Mouse (Mus musculus): ENCODE measurements around the gene Bmper. TPM values are rescaled to one million over a fixed set of nuclear protein-coding genes. Genes with fewer than 3 reads are reported as not detected.

The Bmper gene
- total RNA-seq, 2 experiments from 2014 or later = 3.2 to 4.6 TPM

- no peak for TF ChIP-seq CTCF (conservative IDR thresholded peaks at IDR 0.05)
- Histone ChIP-seq H3K4me3 (no peak overlapping the region), H3K27ac (no peak overlapping the region)
- no peak for DNase-seq (ENCODE audit: low spot score in 2 of 2)
Measured at GRCm38 (mm10) chr9:23284940-23285460, 62.1 kb downstream of the Bmper start.

DNA sequence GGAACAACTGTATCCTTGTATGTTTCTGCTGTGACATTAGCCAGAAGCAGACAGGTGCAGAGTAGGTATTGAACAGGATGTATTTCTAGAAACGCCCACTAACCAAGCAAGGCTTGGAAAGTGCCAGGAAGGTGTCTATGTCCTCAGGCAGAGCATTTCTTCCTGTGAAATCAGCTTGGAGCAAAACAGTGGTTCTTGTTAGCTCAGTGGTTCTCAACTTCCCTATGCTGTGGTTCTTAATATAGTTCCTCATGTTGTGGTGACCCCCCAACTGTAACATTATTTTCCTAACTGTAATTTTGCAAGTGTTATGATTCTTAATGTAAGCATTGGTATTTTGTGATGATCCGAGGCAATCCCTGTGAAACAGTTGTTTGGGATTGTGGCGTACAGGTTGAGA, 70.7 kb downstream of the Bmper start:
- TF ChIP-seq CTCF (conservative IDR thresholded peaks at IDR 0.05) = no peak
- no peak for DNase-seq (ENCODE audit: low spot score in 2 of 2)
- no peak overlapping the region for H3K4me3 ChIP-seq

GRCm38 (mm10) chr9:23295569-23295968, 72.7 kb downstream of the Bmper start:
- DNase-seq (ENCODE audit: low spot score in 2 of 2) = no peak
- no peak for TF ChIP-seq CTCF (conservative IDR thresholded peaks at IDR 0.05)
- H3K4me3 ChIP-seq = no peak overlapping the region
- no peak overlapping the region for H3K27ac ChIP-seq

More for the DNA sequence above, 70.7 kb downstream of the Bmper start:
- no peak overlapping the region for H3K27ac ChIP-seq

DNA sequence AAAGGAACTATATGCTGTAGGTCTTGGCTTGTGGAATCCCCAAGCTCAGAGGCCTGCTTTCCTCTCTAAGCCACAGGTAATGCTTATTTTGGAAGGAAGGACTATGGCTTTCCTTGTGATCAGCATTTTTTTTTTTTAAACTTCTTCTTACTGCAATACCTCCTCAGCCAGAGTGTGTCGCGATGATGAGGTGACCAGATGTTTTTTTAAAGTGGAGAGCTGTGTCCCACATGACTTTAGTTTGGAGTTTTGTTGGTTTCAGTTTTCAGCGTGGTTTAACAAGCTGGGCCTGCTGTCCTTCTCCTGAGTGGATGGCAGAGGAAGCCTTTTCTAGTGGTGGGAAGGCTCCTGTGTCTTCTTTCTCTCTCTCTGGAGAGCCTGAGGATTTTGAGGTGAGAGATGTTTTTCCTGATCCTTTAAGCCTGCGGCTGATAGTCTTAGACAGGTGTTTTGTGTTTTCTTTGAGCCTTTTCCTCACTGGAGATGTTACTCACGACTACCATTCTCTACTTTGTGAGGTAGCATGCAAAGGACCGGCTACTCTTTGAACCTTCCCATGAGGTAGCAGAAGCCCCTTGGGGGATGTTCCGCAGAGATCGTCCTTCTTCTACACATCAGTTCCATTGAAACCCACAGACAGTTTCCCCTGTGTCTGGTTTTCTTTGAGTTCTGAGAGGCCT, 74.8 kb downstream of the Bmper start:
- Histone ChIP-seq H3K27ac (no peak overlapping the region), H3K4me3 (no peak overlapping the region)
- no peak for DNase-seq (ENCODE audit: low spot score in 2 of 2)
- TF ChIP-seq CTCF (conservative IDR thresholded peaks at IDR 0.05) = no peak

GRCm38 (mm10) chr9:23300376-23300775, 77.5 kb downstream of the Bmper start:
- no peak overlapping the region for H3K4me3 ChIP-seq
- TF ChIP-seq CTCF (conservative IDR thresholded peaks at IDR 0.05) = no peak
- DNase-seq (ENCODE audit: low spot score in 2 of 2) = no peak
- H3K27ac ChIP-seq = no peak overlapping the region

DNA sequence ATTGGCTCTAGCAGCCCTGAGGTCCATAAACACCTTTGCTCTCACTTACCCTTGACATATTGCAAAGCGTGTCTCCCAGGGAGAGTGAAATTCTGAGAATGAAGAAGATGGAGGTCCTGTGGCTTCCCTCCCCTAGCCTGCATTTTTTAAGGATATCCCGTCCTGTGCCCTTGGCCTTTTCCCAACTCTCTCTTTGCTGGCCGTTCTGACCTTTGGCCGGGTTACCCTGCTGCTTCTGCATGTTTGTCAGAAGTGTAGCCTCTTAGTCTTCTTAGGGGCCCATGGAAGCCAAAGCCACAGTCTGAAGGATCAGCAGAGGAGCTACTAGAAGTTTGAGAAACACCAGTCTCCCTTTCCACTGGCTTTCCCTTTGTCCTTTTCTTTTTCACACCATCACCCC, 82.8 kb downstream of the Bmper start:
- H3K4me3 ChIP-seq = no peak overlapping the region
- TF ChIP-seq CTCF (conservative IDR thresholded peaks at IDR 0.05) = no peak
- no peak for DNase-seq (ENCODE audit: low spot score in 2 of 2)
- no peak overlapping the region for H3K27ac ChIP-seq

DNA sequence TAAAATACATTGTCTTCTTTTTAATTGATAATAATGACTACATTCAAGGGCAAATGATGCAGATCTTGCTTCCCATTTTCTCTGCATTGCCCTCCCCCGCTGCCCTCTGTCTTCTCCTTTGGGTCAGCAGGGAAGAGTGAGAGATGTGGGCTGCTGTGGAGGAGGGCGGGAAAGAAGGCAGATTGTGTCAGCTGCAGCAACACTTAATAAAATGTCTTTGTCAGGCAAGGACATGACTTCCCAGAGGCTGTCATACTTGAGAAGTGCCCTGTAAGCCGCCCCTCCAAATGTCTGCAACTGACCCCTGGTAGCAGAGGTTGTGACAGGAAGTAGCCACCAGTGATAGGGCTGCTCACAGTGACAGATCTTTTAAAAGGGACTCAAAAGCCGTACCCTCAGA, 83.3 kb downstream of the Bmper start:
- TF ChIP-seq CTCF (conservative IDR thresholded peaks at IDR 0.05) = no peak
- DNase-seq (ENCODE audit: low spot score in 2 of 2) = no peak
- no peak overlapping the region for H3K4me3 ChIP-seq
- H3K27ac ChIP-seq = no peak overlapping the region

DNA sequence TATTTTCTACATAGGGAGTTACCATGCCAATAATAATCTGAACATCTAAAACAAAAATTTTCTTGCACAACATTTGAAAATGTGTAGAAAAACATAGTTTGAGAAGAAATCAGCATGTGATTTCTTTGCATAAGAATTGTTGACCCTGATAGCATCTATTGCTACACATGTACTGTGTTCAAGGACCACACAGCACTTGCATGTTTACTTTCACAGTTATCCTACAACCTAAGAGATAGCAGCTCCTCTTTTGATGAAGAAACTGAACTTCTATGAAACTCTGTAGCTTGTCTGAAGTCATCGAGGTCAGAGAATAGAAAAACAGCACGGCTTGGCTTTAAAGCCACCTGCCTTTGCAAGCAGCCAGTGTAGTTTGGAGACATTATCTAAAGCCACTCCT, 85.0 kb downstream of the Bmper start:
- no peak overlapping the region for H3K27ac ChIP-seq
- no peak for DNase-seq (ENCODE audit: low spot score in 2 of 2)
- no peak overlapping the region for H3K4me3 ChIP-seq
- TF ChIP-seq CTCF (conservative IDR thresholded peaks at IDR 0.05) = no peak

GRCm38 (mm10) chr9:23310953-23311352, 88.1 kb downstream of the Bmper start:
- no peak overlapping the region for H3K27ac ChIP-seq
- no peak for TF ChIP-seq CTCF (conservative IDR thresholded peaks at IDR 0.05)
- H3K4me3 ChIP-seq = no peak overlapping the region
- DNase-seq (ENCODE audit: low spot score in 2 of 2) = no peak

DNA sequence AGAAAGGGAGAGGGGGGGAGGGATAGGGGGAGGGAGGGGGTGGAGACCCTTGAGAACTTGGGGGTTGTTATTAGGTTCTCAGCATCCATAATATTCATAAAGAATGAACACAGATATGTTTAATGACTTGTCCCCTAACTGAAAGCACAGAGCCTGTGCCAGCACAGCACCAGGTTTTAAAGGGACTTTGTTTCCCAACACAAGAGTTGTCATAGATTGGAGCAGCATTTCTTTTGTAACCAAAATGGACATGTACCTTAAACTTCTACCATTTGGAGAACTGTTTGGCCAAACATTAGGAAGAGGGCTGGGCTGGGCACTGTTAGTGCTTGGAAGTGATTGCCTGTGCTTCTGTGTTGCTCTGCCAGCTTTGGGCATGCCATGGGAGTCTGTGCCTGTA, 89.1 kb downstream of the Bmper start:
- H3K27ac ChIP-seq = no peak overlapping the region
- H3K4me3 ChIP-seq = no peak overlapping the region
- TF ChIP-seq CTCF (conservative IDR thresholded peaks at IDR 0.05) = no peak

GRCm38 (mm10) chr9:23312877-23313276, 90.0 kb downstream of the Bmper start:
- TF ChIP-seq CTCF (conservative IDR thresholded peaks at IDR 0.05) = no peak
- Histone ChIP-seq H3K27ac (no peak overlapping the region), H3K4me3 (no peak overlapping the region)
- DNase-seq (ENCODE audit: low spot score in 2 of 2) = no peak

More for the DNA sequence above, 89.1 kb downstream of the Bmper start:
- DNase-seq (ENCODE audit: low spot score in 2 of 2) = no peak

GRCm38 (mm10) chr9:23315631-23316330, 92.9 kb downstream of the Bmper start:
- Histone ChIP-seq H3K27ac (no peak overlapping the region), H3K4me3 (no peak overlapping the region)
- no peak for TF ChIP-seq CTCF (conservative IDR thresholded peaks at IDR 0.05)
- no peak for DNase-seq (ENCODE audit: low spot score in 2 of 2)

GRCm38 (mm10) chr9:23327830-23328229, 105.0 kb downstream of the Bmper start:
- H3K27ac ChIP-seq = no peak overlapping the region
- TF ChIP-seq CTCF (conservative IDR thresholded peaks at IDR 0.05) = no peak
- no peak for DNase-seq (ENCODE audit: low spot score in 2 of 2)
- no peak overlapping the region for H3K4me3 ChIP-seq
